Mouse (Mus musculus): ENCODE measurements around the gene Ptpn6. TPM values are rescaled to one million over a fixed set of nuclear protein-coding genes. Genes with fewer than 3 reads are reported as not detected.
A peak's percentile ranks its signal among the peaks of the same experiment; 100 is the strongest.

Gene Ptpn6
- polyA plus RNA-seq, 1 experiment, result 281 TPM

- Histone ChIP-seq H3K27ac (ENCODE audit: insufficient read depth, low read length) (peak within 1 kb of the TSS; percentile 99), H3K4me1 (ENCODE audit: control insufficient read depth, insufficient read depth, insufficient read length) (peaks cover 45% of the 10 kb centered on the region), H3K4me3 (ENCODE audit: extremely low read depth, insufficient read depth, insufficient read length) (peak within 1 kb of the TSS; percentile 92), H3K36me3 (ENCODE audit: control insufficient read depth, insufficient read depth, low read length) (0 out of 2 replicates have a peak, but pooled peaks cover 4% of the 10 kb centered on the region), H3K27me3 (ENCODE audit: control insufficient read depth, insufficient read depth, low read length) (no peaks in the 10 kb centered on the region)
- TF ChIP-seq POLR2A (IDR thresholded peaks at IDR 0.05; ENCODE audit: low read depth, low read length), result peak; percentile 86
- TF ChIP-seq CTCF (IDR thresholded peaks at IDR 0.05; ENCODE audit: extremely low read depth, insufficient read depth, insufficient read length, insufficient replicate concordance), result no peak
- WGBS, result under 1% methylated on average over 41 of the region's 41 CpGs
- DNase-seq (ENCODE audit: low read depth in 1 of 2, low spot score in 2 of 2), result peak; percentile 84 to 93
Measured at GRCm38 (mm10) chr6:124740888-124741761, 2.6 kb upstream of the Ptpn6 start, which contains the start of gene Grcc10. Gene Grcc10, minus strand, starts transcription at chr6:124741374.

GRCm38 (mm10) chr6:124740211-124740887 is 1.8 kb upstream of the Ptpn6 start:
- Histone ChIP-seq H3K4me1 (ENCODE audit: control insufficient read depth, insufficient read depth, insufficient read length) (peaks cover 45% of the 10 kb centered on the region), H3K4me3 (ENCODE audit: extremely low read depth, insufficient read depth, insufficient read length) (peak overlapping the region; percentile 92), H3K27ac (ENCODE audit: insufficient read depth, low read length) (peak overlapping the region; percentile 99), H3K36me3 (ENCODE audit: control insufficient read depth, insufficient read depth, low read length) (0 out of 2 replicates have a peak, but pooled peaks cover 4% of the 10 kb centered on the region), H3K27me3 (ENCODE audit: control insufficient read depth, insufficient read depth, low read length) (no peaks in the 10 kb centered on the region)
- under 1% methylated on average over 29 of the region's 29 CpGs for WGBS
- TF ChIP-seq CTCF (IDR thresholded peaks at IDR 0.05; ENCODE audit: extremely low read depth, insufficient read depth, insufficient read length, insufficient replicate concordance), result peak; percentile 35; the same call in 1 of the 2 replicates
- TF ChIP-seq POLR2A (IDR thresholded peaks at IDR 0.05; ENCODE audit: low read depth, low read length), result no peak
- peak; percentile 52 to 55 for DNase-seq (ENCODE audit: low read depth in 1 of 2, low spot score in 2 of 2)

- TF ChIP-seq POLR2A (IDR thresholded peaks at IDR 0.05; ENCODE audit: low read depth, low read length) (no peak), CTCF (IDR thresholded peaks at IDR 0.05; ENCODE audit: extremely low read depth, insufficient read depth, insufficient read length, insufficient replicate concordance) (no peak)
- WGBS, result 75% methylated on average over 10 of the region's 10 CpGs
- Histone ChIP-seq H3K27ac (ENCODE audit: insufficient read depth, low read length) (peak overlapping the region; percentile 78), H3K4me1 (ENCODE audit: control insufficient read depth, insufficient read depth, insufficient read length) (peaks cover 40% of the 10 kb centered on the region), H3K27me3 (ENCODE audit: control insufficient read depth, insufficient read depth, low read length) (no peaks in the 10 kb centered on the region), H3K4me3 (ENCODE audit: extremely low read depth, insufficient read depth, insufficient read length) (no peak overlapping the region), H3K36me3 (ENCODE audit: control insufficient read depth, insufficient read depth, low read length) (0 out of 2 replicates have a peak, but pooled peaks cover 4% of the 10 kb centered on the region)
- DNase-seq (ENCODE audit: low read depth in 1 of 2, low spot score in 2 of 2), result no peak
Measured at GRCm38 (mm10) chr6:124739231-124739796, 800 bp upstream of the Ptpn6 start.

- Histone ChIP-seq H3K27me3 (ENCODE audit: control insufficient read depth, insufficient read depth, low read length) (no peaks in the 10 kb centered on the region), H3K4me1 (ENCODE audit: control insufficient read depth, insufficient read depth, insufficient read length) (peaks cover 45% of the 10 kb centered on the region), H3K4me3 (ENCODE audit: extremely low read depth, insufficient read depth, insufficient read length) (no peak overlapping the region), H3K36me3 (ENCODE audit: control insufficient read depth, insufficient read depth, low read length) (peaks cover 4% of the 10 kb centered on the region), H3K27ac (ENCODE audit: insufficient read depth, low read length) (no peak overlapping the region)
- TF ChIP-seq POLR2A (IDR thresholded peaks at IDR 0.05; ENCODE audit: low read depth, low read length) (no peak), CTCF (IDR thresholded peaks at IDR 0.05; ENCODE audit: extremely low read depth, insufficient read depth, insufficient read length, insufficient replicate concordance) (no peak)
- WGBS, result 91% methylated on average over 11 of the region's 11 CpGs
- DNase-seq (ENCODE audit: low read depth in 1 of 2, low spot score in 2 of 2), result no peak
Measured at GRCm38 (mm10) chr6:124737040-124737439, 1.5 kb downstream of the Ptpn6 start.

GRCm38 (mm10) chr6:124734417-124734816 is 4.1 kb downstream of the Ptpn6 start:
- Histone ChIP-seq H3K27ac (ENCODE audit: insufficient read depth, low read length) (0 out of 2 replicates have a peak overlapping the region, but pooled peaks have one; percentile 5), H3K4me3 (ENCODE audit: extremely low read depth, insufficient read depth, insufficient read length) (no peak overlapping the region), H3K27me3 (ENCODE audit: control insufficient read depth, insufficient read depth, low read length) (no peaks in the 10 kb centered on the region), H3K36me3 (ENCODE audit: control insufficient read depth, insufficient read depth, low read length) (peaks cover 15% of the 10 kb centered on the region), H3K4me1 (ENCODE audit: control insufficient read depth, insufficient read depth, insufficient read length) (peaks cover 35% of the 10 kb centered on the region; the same call in 1 of the 2 replicates)
- TF ChIP-seq POLR2A (IDR thresholded peaks at IDR 0.05; ENCODE audit: low read depth, low read length) (no peak), CTCF (IDR thresholded peaks at IDR 0.05; ENCODE audit: extremely low read depth, insufficient read depth, insufficient read length, insufficient replicate concordance) (no peak)
- no peak for DNase-seq (ENCODE audit: low read depth in 1 of 2, low spot score in 2 of 2)
- WGBS, result 69% methylated on average over 3 of the region's 3 CpGs

Data from spleen, adult 2 months (tissue).